Mouse (Mus musculus) lung, embryonic 15.5 days (tissue): Measurements from ENCODE around the gene Tmem232. TPM values are rescaled to one million over a fixed set of nuclear protein-coding genes. Genes with fewer than 3 reads are reported as not detected.

Experiments
- microRNA-seq: library from miRNA; unstranded; fragments of <30 nt; microRNA quantifications from one replicate; pipeline ENCODE4, GENCODE M21; 2016
- polyA plus RNA-seq: library from polyadenylated mRNA; unstranded; fragments of >200 nt; fragmentation: Nextera tagmentation; extraction: Ambion mirVana; gene quantifications from 2 replicates; pipeline ENCODE4 v1.2.1, GENCODE M21; 2015

The Tmem232 gene
- polyA plus RNA-seq, 1 experiment from 2014 or later: 0.34 TPM

Small RNA genes within 50 kb of the gene (microRNA-seq; reads per million reads assigned to microRNA genes)
- gene Gm25731: not detected

Other genes starting within 250 kb of the Tmem232 start
- gene Vapa, start 72.8 kb upstream of the Tmem232 start, polyA plus RNA-seq: 191 and 196 TPM in 2 replicates
- gene Txndc2, start 101.4 kb upstream of the Tmem232 start, polyA plus RNA-seq: not detected in 2 replicates
- 36.3 and 36.7 TPM in 2 replicates for gene Rab31, start 232.0 kb upstream of the Tmem232 start, polyA plus RNA-seq
- gene Ppp4r1, start 241.8 kb upstream of the Tmem232 start, polyA plus RNA-seq: 42.2 and 42.8 TPM in 2 replicates